Mouse (Mus musculus) kidney, postnatal 36 days (tissue): ENCODE data around the gene Krtcap2.
A peak's percentile ranks its signal among the peaks of the same experiment; 100 is the strongest.

ENCODE experiments used
- DNase-seq, 2 experiments: peaks; one replicate each; pipeline ENCODE4 v3.0.0; 2021 to 2022; ENCODE audit warnings: mixed read lengths in 2 of 2

The Krtcap2 gene

GRCm38 (mm10) chr3:89282291-89282643 is 36.5 kb downstream of the Krtcap2 start:
- no peak for DNase-seq

- DNase-seq = no peak
Measured at GRCm38 (mm10) chr3:89284261-89284660, 38.5 kb downstream of the Krtcap2 start.

- no peak for DNase-seq
Measured at GRCm38 (mm10) chr3:89285526-89285925, 39.8 kb downstream of the Krtcap2 start.

GRCm38 (mm10) chr3:89287286-89287685 is 41.5 kb downstream of the Krtcap2 start:
- peak; percentile 27 to 31 for DNase-seq

GRCm38 (mm10) chr3:89288503-89288928 is 42.8 kb downstream of the Krtcap2 start:
- peak; percentile 68 to 73 for DNase-seq

- DNase-seq = no peak
Measured at GRCm38 (mm10) chr3:89291874-89292273, 46.1 kb downstream of the Krtcap2 start.

GRCm38 (mm10) chr3:89292303-89292702 is 46.5 kb downstream of the Krtcap2 start:
- DNase-seq = no peak

GRCm38 (mm10) chr3:89293247-89293918 is 47.6 kb downstream of the Krtcap2 start:
- DNase-seq = peak; percentile 70 to 83

- peak; percentile 54 to 79 for DNase-seq
Measured at GRCm38 (mm10) chr3:89294195-89294594, 48.4 kb downstream of the Krtcap2 start.

GRCm38 (mm10) chr3:89295685-89296230 is 50.0 kb downstream of the Krtcap2 start:
- DNase-seq = no peak

- DNase-seq = no peak
Measured at GRCm38 (mm10) chr3:89296761-89297396, 51.1 kb downstream of the Krtcap2 start.

- no peak for DNase-seq
Measured at GRCm38 (mm10) chr3:89298908-89299307, 53.1 kb downstream of the Krtcap2 start.

GRCm38 (mm10) chr3:89299499-89299898 is 53.7 kb downstream of the Krtcap2 start:
- peak; percentile 54 to 68 for DNase-seq
